Mouse (Mus musculus): ENCODE measurements at regions not wholly inside any gene's neighbourhood (a gene's known extent, or its start where the extent isn't known, plus 50 kb on each side); places are given as distances from the start of the nearest gene placed in this dataset.

GRCm38 (mm10) chr7:72738324-72738944, 432.0 kb upstream of the Mctp2 start:
- TF ChIP-seq MAX (IDR thresholded peaks at IDR 0.05; ENCODE audit: low read depth): no peak
- no peak for TF ChIP-seq REST (IDR thresholded peaks at IDR 0.05; ENCODE audit: insufficient read depth, insufficient read length)
- no peak for TF ChIP-seq POLR2A (IDR thresholded peaks at IDR 0.05; ENCODE audit: insufficient read length, low read depth)
- no peak for TF ChIP-seq MYOD1 (IDR thresholded peaks at IDR 0.05; ENCODE audit: control insufficient read depth in 1 of 3, insufficient read length in 2 of 3, low read depth in 2 of 3)
- no peak for TF ChIP-seq POLR2AphosphoS2 (IDR thresholded peaks at IDR 0.05; ENCODE audit: insufficient read length, low read depth)
- no peak for TF ChIP-seq MYOG (IDR thresholded peaks at IDR 0.05; ENCODE audit: control insufficient read depth in 1 of 3, insufficient read depth in 1 of 3, insufficient read length in 2 of 3, low read depth in 2 of 3)
- TF ChIP-seq USF1 (IDR thresholded peaks at IDR 0.05; ENCODE audit: low read depth): no peak
- no peak for TF ChIP-seq TCF12 (IDR thresholded peaks at IDR 0.05; ENCODE audit: insufficient read depth, poor library complexity, severe bottlenecking)
- no peak for TF ChIP-seq TCF3 (IDR thresholded peaks at IDR 0.05; ENCODE audit: insufficient read length, low read depth)
